Mouse (Mus musculus) heart, embryonic 14.5 days (tissue): Measurements from ENCODE around the gene Col17a1. TPM values are rescaled to one million over a fixed set of nuclear protein-coding genes. Genes with fewer than 3 reads are reported as not detected.
A peak's percentile ranks its signal among the peaks of the same experiment; 100 is the strongest.

Experiments
- ATAC-seq: fragments of 200-750 bp; cut with Nextera tagmentation; 2 replicates; pipeline ENCODE4 v1.8.0; 2017; ENCODE audit warnings: low read depth, moderate TSS enrichment; ENCODE audit not compliant: insufficient number of reproducible peaks, insufficient read depth, low FRiP score
- H3K27ac ChIP-seq, 2 experiments: fragments of 200-500 bp in 1 of 2; fragments of 300-500 bp in 1 of 2; sonication (generic) in 1 of 2; replicated peaks in 1 of 2; 2 replicates each; pipeline ENCODE4 v1.5.1; 2012 to 2014; ENCODE audit warnings: low read depth in 2 of 2, low read length in 2 of 2, control low read depth in 1 of 2, mild to moderate bottlenecking in 1 of 2, mixed read lengths in 1 of 2; ENCODE audit not compliant: control insufficient read depth in 1 of 2, insufficient read depth in 1 of 2
- H3K27me3 ChIP-seq: fragments of 300-500 bp; sonication (generic); 2 replicates; pipeline ENCODE4 v1.6.1; 2014; ENCODE audit warnings: mild to moderate bottlenecking, low read length, control low read depth; ENCODE audit not compliant: control insufficient read depth, insufficient read depth
- H3K36me3 ChIP-seq: fragments of 300-500 bp; sonication (generic); 2 replicates; pipeline ENCODE4 v1.6.1; 2014; ENCODE audit warnings: mild to moderate bottlenecking, control low read depth, low read length, mixed read lengths; ENCODE audit not compliant: control insufficient read depth, insufficient read depth
- H3K4me1 ChIP-seq, 2 experiments: fragments of 200-500 bp in 1 of 2; fragments of 300-500 bp in 1 of 2; sonication (generic) in 1 of 2; 2 replicates each; pipeline ENCODE4 v1.6.1; 2012 to 2014; ENCODE audit warnings: low read length in 2 of 2, control low read depth in 1 of 2, mixed read lengths in 1 of 2; ENCODE audit not compliant: control insufficient read depth in 2 of 2, insufficient read depth in 2 of 2
- H3K4me2 ChIP-seq: fragments of 300-500 bp; sonication (generic); 2 replicates; pipeline ENCODE4 v1.6.1; 2014; ENCODE audit warnings: mild to moderate bottlenecking, low read length
- H3K4me3 ChIP-seq, 2 experiments: fragments of 200-500 bp in 1 of 2; fragments of 300-500 bp in 1 of 2; sonication (generic) in 1 of 2; 2 replicates each; pipeline ENCODE4 v1.5.1; 2012 to 2014; ENCODE audit warnings: low read length in 2 of 2, mild to moderate bottlenecking in 2 of 2, control low read depth in 1 of 2, low read depth in 1 of 2, moderate library complexity in 1 of 2; ENCODE audit not compliant: control insufficient read depth in 1 of 2, insufficient read depth in 1 of 2
- H3K9ac ChIP-seq: fragments of 300-500 bp; sonication (generic); 2 replicates; pipeline ENCODE4 v1.6.1; 2014; ENCODE audit warnings: mild to moderate bottlenecking, low read length
- H3K9me3 ChIP-seq: fragments of 300-500 bp; sonication (generic); 2 replicates; pipeline ENCODE4 v1.6.1; 2016; ENCODE audit warnings: low read length, control low read depth; ENCODE audit not compliant: control insufficient read depth
- WGBS: fragments of 180-500 bp; shearing (Covaris S2); extraction: QIAGEN DNeasy Blood & Tissue Kit; methylation state at CpG from one replicate; pipeline ENCODE4 v1.1.7; 2014; 5-methylcytosine and 5-hydroxymethylcytosine counted together
- polyA plus RNA-seq: library from polyadenylated mRNA; unstranded; fragments of >200 nt; fragmentation: Nextera tagmentation; extraction: Ambion mirVana; gene quantifications from 2 replicates; pipeline ENCODE4 v1.2.1, GENCODE M21; 2014

The Col17a1 gene
- polyA plus RNA-seq, 1 experiment from 2014 or later = 0.46 TPM

GRCm38 (mm10) chr19:47651160-47651480 lies 40.8 kb downstream of the Col17a1 start:
- Histone ChIP-seq H3K36me3 (peaks cover 13% of the 10 kb centered on the region), H3K9ac (no peak overlapping the region), H3K27ac (no peak overlapping the region), H3K4me3 (no peak overlapping the region), H3K4me1 (peaks cover 0 to 2% of the 10 kb centered on the region in 2 experiments; a peak in 1 of 4 replicates), H3K4me2 (no peak overlapping the region), H3K27me3 (no peaks in the 10 kb centered on the region), H3K9me3 (no peaks in the 10 kb centered on the region)
- ATAC-seq = no peak
- 70% methylated on average over 5 of the region's 5 CpGs for WGBS

- peaks cover 2 to 3% of the 10 kb centered on the region in 2 experiments; a peak in 2 of 4 replicates for H3K4me1 ChIP-seq
- no peak overlapping the region for H3K27ac ChIP-seq
- H3K36me3 ChIP-seq = peaks cover 18% of the 10 kb centered on the region
- no peak overlapping the region for H3K4me3 ChIP-seq
- WGBS = 80% methylated on average over 16 of the region's 16 CpGs
- H3K9me3 ChIP-seq = no peaks in the 10 kb centered on the region
- no peak for ATAC-seq
- no peaks in the 10 kb centered on the region for H3K27me3 ChIP-seq
- H3K4me2 ChIP-seq = no peak overlapping the region
- H3K9ac ChIP-seq = no peak overlapping the region
Measured at GRCm38 (mm10) chr19:47650366-47651159, 41.3 kb downstream of the Col17a1 start.

GRCm38 (mm10) chr19:47649071-47649470 lies 42.8 kb downstream of the Col17a1 start:
- Histone ChIP-seq H3K36me3 (peaks cover 26% of the 10 kb centered on the region), H3K4me2 (no peak overlapping the region), H3K27me3 (no peaks in the 10 kb centered on the region), H3K4me1 (peaks cover 3 to 11% of the 10 kb centered on the region in 2 experiments; a peak in 3 of 4 replicates), H3K4me3 (no peak overlapping the region), H3K9ac (no peak overlapping the region), H3K27ac (no peak overlapping the region), H3K9me3 (no peaks in the 10 kb centered on the region)
- ATAC-seq = no peak
- 90% methylated on average over 6 of the region's 6 CpGs for WGBS

- no peaks in the 10 kb centered on the region for H3K27me3 ChIP-seq
Measured at GRCm38 (mm10) chr19:47646508-47647120, 45.3 kb downstream of the Col17a1 start.

GRCm38 (mm10) chr19:47645583-47645982 lies 46.3 kb downstream of the Col17a1 start:
- no peaks in the 10 kb centered on the region for H3K9me3 ChIP-seq
- peaks cover 50% of the 10 kb centered on the region for H3K36me3 ChIP-seq
- peaks cover 3 to 15% of the 10 kb centered on the region in 2 experiments; a peak in 3 of 4 replicates for H3K4me1 ChIP-seq
- 0 out of 2 replicates have a peak overlapping the region, but pooled peaks have one; percentile 5 for H3K4me2 ChIP-seq
- WGBS = 17% methylated on average over 6 of the region's 6 CpGs
- peak; percentile 37; the same call in 1 of the 2 replicates for ATAC-seq
- H3K9ac ChIP-seq = peak overlapping the region; percentile 46
- H3K4me3 ChIP-seq = no peak overlapping the region
- H3K27me3 ChIP-seq = no peaks in the 10 kb centered on the region
- H3K27ac ChIP-seq = peak overlapping the region; percentile 48 to 53; a peak in 2 of 4 replicates

More at GRCm38 (mm10) chr19:47646508-47647120, 45.3 kb downstream of the Col17a1 start:
- H3K4me3 ChIP-seq = no peak overlapping the region
- no peaks in the 10 kb centered on the region for H3K9me3 ChIP-seq
- no peak for ATAC-seq
- H3K4me1 ChIP-seq = peaks cover 3 to 15% of the 10 kb centered on the region in 2 experiments; a peak in 3 of 4 replicates
- no peak overlapping the region for H3K4me2 ChIP-seq
- peaks cover 40% of the 10 kb centered on the region for H3K36me3 ChIP-seq
- no peak overlapping the region for H3K9ac ChIP-seq
- no peak overlapping the region for H3K27ac ChIP-seq
- 83% methylated on average over 6 of the region's 6 CpGs for WGBS

GRCm38 (mm10) chr19:47643910-47644309 lies 48.0 kb downstream of the Col17a1 start:
- peaks cover 3 to 15% of the 10 kb centered on the region in 2 experiments; a peak in 3 of 4 replicates for H3K4me1 ChIP-seq
- peak overlapping the region; percentile 21 to 42; a peak in 1 of 4 replicates for H3K27ac ChIP-seq
- peaks cover 67% of the 10 kb centered on the region for H3K36me3 ChIP-seq
- H3K9me3 ChIP-seq = no peaks in the 10 kb centered on the region
- no peak overlapping the region for H3K9ac ChIP-seq
- no peaks in the 10 kb centered on the region for H3K27me3 ChIP-seq
- no peak overlapping the region for H3K4me3 ChIP-seq
- no peak for ATAC-seq
- H3K4me2 ChIP-seq = no peak overlapping the region
- WGBS = 26% methylated on average over 2 of the region's 2 CpGs

- Histone ChIP-seq H3K4me2 (no peak overlapping the region), H3K4me3 (no peak overlapping the region), H3K27ac (no peak overlapping the region), H3K9ac (no peak overlapping the region), H3K9me3 (no peaks in the 10 kb centered on the region), H3K4me1 (no peaks in the 10 kb centered on the region), H3K36me3 (peaks cover 61% of the 10 kb centered on the region), H3K27me3 (no peaks in the 10 kb centered on the region)
- 86% methylated on average over 4 of the region's 4 CpGs for WGBS
- ATAC-seq = no peak
Measured at GRCm38 (mm10) chr19:47635380-47635779, 56.5 kb downstream of the Col17a1 start.
